Mouse (Mus musculus) ES-Bruce4 (cell line): ENCODE data around the gene Myh7b. TPM values are rescaled to one million over a fixed set of nuclear protein-coding genes. Genes with fewer than 3 reads are reported as not detected.

Experiments
- H3K27ac ChIP-seq: 2 replicates; pipeline ENCODE4 v1.5.1; 2012; ENCODE audit warnings: low read length, inconsistent platforms; ENCODE audit not compliant: insufficient read depth
- H3K27me3 ChIP-seq: 2 replicates; pipeline ENCODE4 v1.6.1; 2012; ENCODE audit warnings: mild to moderate bottlenecking, low read length, inconsistent platforms; ENCODE audit not compliant: control insufficient read depth, poor library complexity, insufficient read depth, severe bottlenecking
- H3K36me3 ChIP-seq: 2 replicates; pipeline ENCODE4 v1.6.1; 2012; ENCODE audit warnings: inconsistent platforms, mild to moderate bottlenecking, low read length, moderate library complexity; ENCODE audit not compliant: control insufficient read depth, poor library complexity, insufficient read depth, severe bottlenecking
- H3K4me1 ChIP-seq: one replicate; pipeline ENCODE4 v1.8.1; 2011; ENCODE audit warnings: low read length; ENCODE audit not compliant: control insufficient read depth, insufficient read depth
- H3K4me3 ChIP-seq: 2 replicates; pipeline ENCODE4 v1.5.1; 2011; ENCODE audit warnings: low read depth, mild to moderate bottlenecking, low read length
- H3K9ac ChIP-seq: 2 replicates; pipeline ENCODE4 v1.6.1; 2012; ENCODE audit warnings: low read depth, mild to moderate bottlenecking, inconsistent platforms; ENCODE audit not compliant: poor library complexity, severe bottlenecking
- H3K9me3 ChIP-seq: replicated peaks from 2 replicates; pipeline ENCODE4 v1.6.1; 2012; ENCODE audit warnings: mild to moderate bottlenecking, low read length, inconsistent platforms; ENCODE audit not compliant: control insufficient read depth, poor library complexity, insufficient read depth, severe bottlenecking
- CTCF ChIP-seq: IDR thresholded peaks from one replicate; pipeline ENCODE4 v1.8.1; 2011; ENCODE audit warnings: low read depth, low read length
- EP300 ChIP-seq: IDR thresholded peaks from 2 replicates; pipeline ENCODE4 v1.6.1; 2011; ENCODE audit warnings: low read depth, low read length; ENCODE audit not compliant: insufficient read depth
- POLR2A ChIP-seq: IDR thresholded peaks from one replicate; pipeline ENCODE4 v1.8.1; 2011; ENCODE audit warnings: low read length; ENCODE audit not compliant: insufficient read depth
- polyA plus RNA-seq: library from polyadenylated mRNA; stranded (reverse); fragments of >200 nt; gene quantifications from 2 replicates; pipeline ENCODE4 v1.2.4, GENCODE M21; 2011; ENCODE audit warnings: low read depth; ENCODE audit not compliant: missing spikeins, insufficient read depth, insufficient read length

The Myh7b gene
- polyA plus RNA-seq, 1 experiment, result 1.0 TPM

DNA sequence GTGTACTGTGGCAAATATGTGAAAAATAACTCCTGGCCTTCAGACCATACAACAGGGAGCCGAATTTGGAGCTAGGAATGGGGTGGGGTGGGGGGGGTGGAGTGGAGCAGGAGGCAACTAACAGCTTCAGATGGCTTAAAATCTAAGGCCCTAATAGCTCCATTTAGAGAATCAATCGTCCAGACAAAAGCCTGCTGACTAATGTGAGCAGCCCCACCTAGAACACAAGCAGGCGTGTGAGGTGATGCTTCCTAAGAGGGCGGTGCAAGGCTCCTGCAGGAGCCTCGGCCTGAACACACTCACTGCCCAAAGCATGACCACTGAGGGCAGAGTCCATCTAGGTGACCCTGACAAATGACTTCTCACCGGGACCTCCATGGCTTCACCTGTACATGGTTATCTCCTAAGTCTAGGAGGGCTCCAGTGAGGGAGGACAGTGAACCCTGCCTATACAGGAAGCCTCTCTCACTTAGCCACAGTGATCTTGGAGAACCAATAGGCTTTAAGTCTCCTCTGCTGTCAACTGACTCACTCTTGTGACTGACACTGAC lies 53.0 kb downstream of the Myh7b start:
- H3K4me1 ChIP-seq, result no peaks in the 10 kb centered on the region
- no peaks in the 10 kb centered on the region for H3K36me3 ChIP-seq
- H3K9ac ChIP-seq, result no peak overlapping the region
- TF ChIP-seq EP300 (no peak), POLR2A (no peak), CTCF (no peak)
- no peaks in the 10 kb centered on the region for H3K27me3 ChIP-seq
- no peaks in the 10 kb centered on the region for H3K9me3 ChIP-seq
- no peak overlapping the region for H3K4me3 ChIP-seq
- H3K27ac ChIP-seq, result no peak overlapping the region

DNA sequence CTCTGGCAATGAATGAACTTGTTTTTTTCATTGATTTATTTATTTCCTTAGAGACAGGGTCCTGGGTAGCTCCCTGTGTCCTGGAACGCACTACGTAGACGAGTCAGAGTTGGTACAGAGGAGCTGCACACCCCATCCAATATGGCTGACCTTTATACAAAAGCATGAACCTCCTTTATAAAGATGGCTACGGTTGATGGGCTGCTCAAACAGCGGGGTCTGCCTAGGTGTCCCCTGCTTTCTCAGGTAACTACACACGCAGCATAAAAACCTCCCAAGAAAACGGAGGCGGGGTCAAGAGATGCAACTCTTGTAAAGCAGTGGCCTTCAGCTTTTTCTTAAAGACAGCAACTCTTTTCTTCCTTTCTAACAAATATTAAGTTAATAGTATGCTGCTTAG lies 56.9 kb downstream of the Myh7b start:
- Histone ChIP-seq H3K27me3 (no peaks in the 10 kb centered on the region), H3K4me3 (no peak overlapping the region), H3K27ac (no peak overlapping the region), H3K9ac (no peak overlapping the region), H3K36me3 (no peaks in the 10 kb centered on the region), H3K4me1 (no peaks in the 10 kb centered on the region), H3K9me3 (no peaks in the 10 kb centered on the region)
- no peak for TF ChIP-seq EP300

- H3K36me3 ChIP-seq, result no peaks in the 10 kb centered on the region
Observed at GRCm38 (mm10) chr2:155668461-155668860, 57.4 kb downstream of the Myh7b start.

GRCm38 (mm10) chr2:155671236-155671635 lies 60.2 kb downstream of the Myh7b start:
- Histone ChIP-seq H3K4me3 (no peak overlapping the region), H3K9me3 (no peaks in the 10 kb centered on the region), H3K27ac (no peak overlapping the region), H3K36me3 (no peaks in the 10 kb centered on the region), H3K9ac (no peak overlapping the region), H3K27me3 (no peaks in the 10 kb centered on the region), H3K4me1 (no peaks in the 10 kb centered on the region)
- no peak for TF ChIP-seq CTCF
- no peak for TF ChIP-seq POLR2A
- no peak for TF ChIP-seq EP300

More at GRCm38 (mm10) chr2:155668461-155668860, 57.4 kb downstream of the Myh7b start:
- TF ChIP-seq EP300 (no peak), CTCF (peak; percentile 36)
- Histone ChIP-seq H3K27ac (no peak overlapping the region), H3K4me3 (no peak overlapping the region), H3K9ac (no peak overlapping the region), H3K9me3 (no peaks in the 10 kb centered on the region), H3K27me3 (no peaks in the 10 kb centered on the region), H3K4me1 (no peaks in the 10 kb centered on the region)

- H3K4me1 ChIP-seq, result no peaks in the 10 kb centered on the region
- H3K9me3 ChIP-seq, result no peaks in the 10 kb centered on the region
- H3K4me3 ChIP-seq, result no peak overlapping the region
- no peaks in the 10 kb centered on the region for H3K27me3 ChIP-seq
- no peaks in the 10 kb centered on the region for H3K36me3 ChIP-seq
- TF ChIP-seq EP300 (no peak), CTCF (peak; percentile 74), POLR2A (no peak)
- no peak overlapping the region for H3K9ac ChIP-seq
- H3K27ac ChIP-seq, result no peak overlapping the region
Observed at GRCm38 (mm10) chr2:155673546-155673945, 62.5 kb downstream of the Myh7b start.

GRCm38 (mm10) chr2:155675118-155675517 lies 64.1 kb downstream of the Myh7b start:
- H3K36me3 ChIP-seq, result no peaks in the 10 kb centered on the region
- no peaks in the 10 kb centered on the region for H3K9me3 ChIP-seq
- H3K4me3 ChIP-seq, result no peak overlapping the region
- H3K9ac ChIP-seq, result no peak overlapping the region
- TF ChIP-seq EP300 (no peak), CTCF (no peak), POLR2A (no peak)
- no peaks in the 10 kb centered on the region for H3K4me1 ChIP-seq
- no peak overlapping the region for H3K27ac ChIP-seq
- no peaks in the 10 kb centered on the region for H3K27me3 ChIP-seq
